Mouse (Mus musculus) small intestine, adult 2 months (tissue): ENCODE data around the gene Clcn1.

Source experiments
- CTCF ChIP-seq: fragments of 200-500 bp; IDR thresholded peaks from 2 replicates; pipeline ENCODE4 v1.5.1; 2012; ENCODE audit warnings: low read depth, mild to moderate bottlenecking, control low read depth, inconsistent platforms, low read length, moderate library complexity, mixed read lengths; ENCODE audit not compliant: insufficient replicate concordance, insufficient read length; ENCODE audit errors: extremely low read depth
- POLR2A ChIP-seq: fragments of 200-500 bp; IDR thresholded peaks from 2 replicates; pipeline ENCODE4 v1.6.1; 2012; ENCODE audit warnings: low read depth, mild to moderate bottlenecking, control low read depth, inconsistent platforms, low read length, moderate library complexity

- TF ChIP-seq POLR2A (no peak), CTCF (no peak)
These were observed 68.9 kb downstream of the Clcn1 start for GRCm38 (mm10) chr6:42355366-42355765.
